Mouse (Mus musculus) left cerebral cortex, adult 2 months (tissue): ENCODE measurements around the gene Tsc22d2. TPM values are rescaled to one million over a fixed set of nuclear protein-coding genes. Genes with fewer than 3 reads are reported as not detected.

Experiments
- DNase-seq, 2 experiments: peaks; one replicate each; pipeline ENCODE4 v3.0.0; 2021 to 2022; ENCODE audit warnings: low spot score in 2 of 2, mixed read lengths in 1 of 2; ENCODE audit errors: extremely low spot score in 1 of 2
- H3K27ac ChIP-seq: fragments of 200-600 bp; 2 replicates; pipeline ENCODE4 v1.8.1; 2022
- H3K4me3 ChIP-seq: fragments of 200-600 bp; 2 replicates; pipeline ENCODE4 v1.8.1; 2022
- CTCF ChIP-seq: fragments of 200-600 bp; IDR thresholded peaks from 2 replicates; pipeline ENCODE4 v1.8.1; 2022; ENCODE audit warnings: antibody characterized with exemption, mild to moderate bottlenecking, moderate library complexity
- intact Hi-C: fragments of 180-260 bp; cut with DNase I; formaldehyde crosslinking; loops from one replicate; pipeline ENCODE4 v1.15.1; 2025
- long read RNA-seq, 2 experiments: library from polyadenylated mRNA; stranded (forward); transcript quantifications; one replicate each; pipeline ENCODE4 v2.0.0; 2021; ENCODE audit warnings: borderline mapping rate in 2 of 2
- total RNA-seq, 2 experiments: library from RNA; stranded (reverse); gene quantifications; 2 replicates each; pipeline ENCODE4 v1.2.3; 2021

The Tsc22d2 gene
- 10 to 100 TPM; 36.9 to 40.7 TPM for total RNA-seq
- long read RNA-seq, experiment 1, full-length matches to known transcripts, result 30 of 31 reads
- long read RNA-seq, experiment 1, partial matches to known transcripts, result 0 of 31 reads
- long read RNA-seq, experiment 1, other reads (novel, unspliced or antisense), result 1 of 31 reads
- long read RNA-seq, experiment 2, full-length matches to known transcripts, result 31 of 35 reads
- long read RNA-seq, experiment 2, partial matches to known transcripts, result 0 of 35 reads
- long read RNA-seq, experiment 2, other reads (novel, unspliced or antisense), result 4 of 35 reads

- DNase-seq, result peak; percentile 98 to 99
- Histone ChIP-seq H3K4me3 (peak within 1 kb of the TSS; percentile 71), H3K27ac (peak within 1 kb of the TSS; percentile 98)
- intact Hi-C loops, result loop anchor here (1.0 to 10.0 kb wide), 7 partner anchors 111 to 680 kb away; partner anchors contain the start of genes Eif2a, Rnf13, Serp1 and Siah2
- no peak for TF ChIP-seq CTCF
Measured at GRCm38 (mm10) chr3:58414234-58414938, at the start of gene Tsc22d2. Tsc22d2 (plus strand) TSS chr3:58414715.

- DNase-seq, result no peak
- H3K4me3 ChIP-seq, result no peak overlapping the region
- H3K27ac ChIP-seq, result no peak overlapping the region
- intact Hi-C loops, result no loop called here
- no peak for TF ChIP-seq CTCF
Measured at GRCm38 (mm10) chr3:58366756-58367155, 47.8 kb upstream of the Tsc22d2 start.

DNA sequence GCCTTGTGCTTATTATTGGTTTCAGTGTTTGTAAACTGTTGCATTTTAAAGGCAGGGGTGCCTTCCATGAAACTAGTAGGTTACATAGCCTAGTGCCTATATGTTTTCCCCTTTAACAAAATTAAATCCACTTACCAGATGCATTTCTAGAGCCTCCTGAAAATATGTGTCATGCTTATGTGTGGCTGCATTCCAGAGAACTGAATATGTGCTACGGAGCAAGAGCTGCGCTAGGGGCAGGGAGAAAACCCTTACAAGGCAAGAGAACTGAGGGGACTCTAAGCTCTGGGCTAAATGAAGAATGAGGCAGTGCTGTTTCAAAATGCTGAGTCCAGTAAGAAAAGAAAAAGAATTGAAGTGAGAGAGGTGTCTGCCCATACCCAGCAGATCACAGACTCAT, 43.7 kb upstream of the Tsc22d2 start:
- no peak for DNase-seq
- Histone ChIP-seq H3K27ac (no peak overlapping the region), H3K4me3 (no peak overlapping the region)
- no peak for TF ChIP-seq CTCF
- intact Hi-C loops, result no loop called here

- H3K4me3 ChIP-seq, result no peak overlapping the region
- TF ChIP-seq CTCF, result no peak
- DNase-seq, result no peak
- no peak overlapping the region for H3K27ac ChIP-seq
- intact Hi-C loops, result no loop called here
Measured at GRCm38 (mm10) chr3:58372066-58372904, 42.2 kb upstream of the Tsc22d2 start.

DNA sequence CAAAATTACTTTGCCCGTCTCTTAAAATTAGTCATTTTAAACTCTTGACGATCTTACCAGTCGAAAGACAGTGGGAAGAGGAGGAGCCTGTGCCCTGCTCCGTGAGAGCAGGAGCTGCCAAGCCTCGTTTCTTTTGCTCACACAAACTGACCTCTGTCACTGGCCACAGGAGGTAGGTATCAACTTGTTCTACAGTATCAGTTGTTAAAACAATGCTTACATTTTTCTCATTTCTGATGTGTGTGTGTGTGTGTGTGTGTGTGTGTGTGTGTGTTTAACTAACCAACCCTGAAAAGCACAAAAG, 41.7 kb upstream of the Tsc22d2 start:
- intact Hi-C loops, result no loop called here
- no peak for DNase-seq
- TF ChIP-seq CTCF, result no peak
- Histone ChIP-seq H3K4me3 (no peak overlapping the region), H3K27ac (no peak overlapping the region)

DNA sequence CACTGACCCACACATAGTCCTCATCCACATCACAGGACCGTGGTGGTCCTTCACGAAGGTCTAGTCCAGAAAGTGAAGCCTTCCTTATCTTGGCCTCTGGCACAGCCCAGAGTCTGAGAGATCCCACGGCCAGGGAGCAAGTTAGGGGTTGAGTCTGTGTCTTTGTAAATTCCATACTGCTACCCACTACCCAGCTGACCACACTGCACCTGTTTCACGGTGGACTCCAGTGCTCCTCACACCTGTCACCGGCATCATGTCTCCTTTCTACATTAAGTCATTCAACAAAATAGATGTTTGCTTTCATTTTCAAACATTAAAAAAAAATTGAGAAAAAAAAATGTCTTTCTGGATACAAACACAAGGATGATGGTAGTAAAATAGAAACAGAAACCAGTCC, 40.2 kb upstream of the Tsc22d2 start:
- Histone ChIP-seq H3K4me3 (no peak overlapping the region), H3K27ac (no peak overlapping the region)
- DNase-seq, result no peak
- intact Hi-C loops, result no loop called here
- TF ChIP-seq CTCF, result no peak

GRCm38 (mm10) chr3:58376713-58377112, 37.8 kb upstream of the Tsc22d2 start:
- no peak for TF ChIP-seq CTCF
- DNase-seq, result no peak

DNA sequence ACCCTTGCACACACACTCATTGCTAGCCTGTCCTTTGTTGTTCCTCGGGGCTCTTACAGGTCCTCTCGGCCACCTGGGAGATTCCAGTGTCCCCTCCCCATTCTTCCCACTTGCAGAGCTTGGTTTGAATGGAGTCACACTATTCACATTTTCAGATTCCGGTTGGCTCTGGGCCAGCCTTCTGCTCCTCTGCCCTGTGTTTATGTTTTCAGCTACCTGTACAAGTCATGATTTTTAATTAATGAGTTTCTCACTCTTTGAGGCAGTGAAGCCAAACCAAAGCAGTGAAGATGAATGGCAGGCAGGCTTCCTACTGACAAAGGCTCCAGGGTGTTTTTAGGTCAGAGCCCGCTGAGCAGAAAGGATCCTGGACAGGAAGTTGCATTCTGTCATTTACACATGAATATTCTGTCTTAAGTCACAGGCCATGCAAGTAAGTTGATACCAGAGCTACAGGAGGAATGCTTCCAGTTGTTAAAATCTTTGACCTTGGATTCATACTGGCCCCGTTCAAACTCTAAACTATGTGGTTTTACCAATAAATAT, 36.9 kb upstream of the Tsc22d2 start:
- intact Hi-C loops, result no loop called here
- no peak overlapping the region for H3K4me3 ChIP-seq
- no peak for TF ChIP-seq CTCF
- H3K27ac ChIP-seq, result no peak overlapping the region
- DNase-seq, result no peak

More at GRCm38 (mm10) chr3:58376713-58377112, 37.8 kb upstream of the Tsc22d2 start:
- H3K27ac ChIP-seq, result no peak overlapping the region
- no peak overlapping the region for H3K4me3 ChIP-seq
- intact Hi-C loops, result no loop called here

GRCm38 (mm10) chr3:58382676-58383075, 31.8 kb upstream of the Tsc22d2 start:
- intact Hi-C loops, result no loop called here
- no peak overlapping the region for H3K27ac ChIP-seq
- DNase-seq, result no peak
- TF ChIP-seq CTCF, result no peak
- no peak overlapping the region for H3K4me3 ChIP-seq

DNA sequence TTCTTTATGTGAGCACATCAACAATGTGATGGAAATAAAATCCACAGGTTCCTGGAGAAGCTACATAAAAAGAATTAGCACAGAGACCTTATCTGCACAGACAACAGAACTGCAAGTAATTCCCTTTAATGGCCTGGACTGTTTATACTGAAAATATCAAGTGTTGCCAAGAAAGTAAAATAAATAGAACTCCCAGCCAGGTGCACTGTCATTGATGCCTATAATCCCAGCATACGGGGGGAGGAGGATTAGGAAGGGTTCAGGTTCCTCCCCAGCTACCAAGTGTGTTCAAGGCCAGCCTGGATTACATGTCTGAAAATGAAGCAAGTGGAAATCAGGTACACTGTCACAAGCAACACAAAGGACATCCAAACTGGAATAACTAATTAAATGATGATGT, 29.5 kb upstream of the Tsc22d2 start:
- no peak for DNase-seq
- intact Hi-C loops, result no loop called here
- Histone ChIP-seq H3K27ac (no peak overlapping the region), H3K4me3 (no peak overlapping the region)
- no peak for TF ChIP-seq CTCF

- no peak for DNase-seq
- no peak for TF ChIP-seq CTCF
- Histone ChIP-seq H3K27ac (no peak overlapping the region), H3K4me3 (no peak overlapping the region)
- intact Hi-C loops, result no loop called here
Measured at GRCm38 (mm10) chr3:58388731-58389130, 25.8 kb upstream of the Tsc22d2 start.

DNA sequence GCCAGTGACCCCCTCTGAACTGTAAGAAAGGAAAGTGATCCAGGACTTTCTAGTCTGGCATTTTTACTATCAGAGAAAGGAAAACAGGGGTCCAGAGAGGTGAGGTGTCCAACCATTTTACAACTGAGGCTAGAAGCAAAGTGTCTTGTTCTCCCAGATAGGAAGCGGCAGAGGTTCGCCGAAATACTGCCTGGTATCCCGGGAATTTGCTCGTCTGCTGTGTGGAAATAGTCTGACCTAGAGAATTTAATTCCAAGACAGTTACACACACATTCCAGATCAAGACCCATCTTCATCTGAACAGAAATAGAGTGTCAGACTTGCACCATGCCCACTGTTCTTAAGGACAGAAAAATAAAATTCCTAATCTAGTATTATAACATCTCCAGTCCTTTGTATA, 16.0 kb upstream of the Tsc22d2 start:
- no peak overlapping the region for H3K4me3 ChIP-seq
- no peak for DNase-seq
- H3K27ac ChIP-seq, result no peak overlapping the region
- no peak for TF ChIP-seq CTCF
- intact Hi-C loops, result no loop called here
